Mouse (Mus musculus) G1E (cell line): ENCODE measurements around the gene Ncoa3. TPM values are rescaled to one million over a fixed set of nuclear protein-coding genes. Genes with fewer than 3 reads are reported as not detected.
A peak's percentile ranks its signal among the peaks of the same experiment; 100 is the strongest.

Experiments used
- ATAC-seq: 2 replicates; pipeline ENCODE4 v1.8.0; 2016; ENCODE audit warnings: mild to moderate bottlenecking; ENCODE audit not compliant: insufficient number of reproducible peaks, poor library complexity, low FRiP score, severe bottlenecking; ENCODE audit errors: extremely low read depth
- DNase-seq: peaks from one replicate; pipeline ENCODE4 v3.0.0; 2012; ENCODE audit warnings: low spot score
- H3K27me3 ChIP-seq: 2 replicates; pipeline ENCODE4 v1.6.1; 2012; ENCODE audit warnings: mild to moderate bottlenecking, low read length, inconsistent platforms; ENCODE audit not compliant: insufficient read depth
- H3K36me3 ChIP-seq: replicated peaks from 2 replicates; pipeline ENCODE3; 2012; ENCODE audit warnings: mild to moderate bottlenecking, inconsistent platforms
- H3K4me1 ChIP-seq: 2 replicates; pipeline ENCODE4 v1.6.1; 2012; ENCODE audit warnings: low read depth, low read length, inconsistent platforms, mixed read lengths; ENCODE audit not compliant: insufficient read depth
- H3K4me3 ChIP-seq: 2 replicates; pipeline ENCODE4 v1.5.1; 2012; ENCODE audit warnings: low read depth, mild to moderate bottlenecking, inconsistent platforms, low read length, moderate library complexity, mixed read lengths
- H3K9me3 ChIP-seq: replicated peaks from 2 replicates; pipeline ENCODE4 v1.6.1; 2012; ENCODE audit warnings: inconsistent platforms
- CTCF ChIP-seq: IDR thresholded peaks from 2 replicates; pipeline ENCODE4 v1.5.1; 2012; ENCODE audit warnings: low read depth, low read length, inconsistent platforms, mixed read lengths
- GATA1 ChIP-seq: IDR thresholded peaks from 2 replicates; pipeline ENCODE4 v1.6.1; 2012; ENCODE audit warnings: borderline replicate concordance, low read length, inconsistent platforms, mixed read lengths
- GATA2 ChIP-seq: IDR thresholded peaks from 2 replicates; pipeline ENCODE4 v1.6.1; 2012; ENCODE audit warnings: low read depth, low read length, inconsistent platforms, borderline replicate concordance
- POLR2AphosphoS5 ChIP-seq: IDR thresholded peaks from 2 replicates; pipeline ENCODE4 v1.6.1; 2012; ENCODE audit warnings: low read depth, low read length, inconsistent platforms; ENCODE audit not compliant: insufficient replicate concordance
- TAL1 ChIP-seq: conservative IDR thresholded peaks from 2 replicates; pipeline ENCODE4 v1.6.1; 2012; ENCODE audit warnings: low read depth, low read length, inconsistent platforms, mixed read lengths
- polyA plus RNA-seq: library from polyadenylated mRNA; stranded (reverse); fragments of >175 nt; gene quantifications from 2 replicates; pipeline ENCODE4 v1.2.3, GENCODE M21; 2012
- total RNA-seq, 2 experiments: library from RNA; stranded (forward) in 1 of 2; stranded (reverse) in 1 of 2; fragments of 200-1000 nt in 1 of 2; fragments of >200 nt in 1 of 2; fragmentation: Nextera tagmentation in 1 of 2; gene quantifications; 2 replicates each; pipeline ENCODE4 v1.2.3; 2014 to 2017

Ncoa3 gene
- total and polyA plus RNA-seq, 3 experiments = 8.2 to 17.9 (median 14.6) TPM

DNA sequence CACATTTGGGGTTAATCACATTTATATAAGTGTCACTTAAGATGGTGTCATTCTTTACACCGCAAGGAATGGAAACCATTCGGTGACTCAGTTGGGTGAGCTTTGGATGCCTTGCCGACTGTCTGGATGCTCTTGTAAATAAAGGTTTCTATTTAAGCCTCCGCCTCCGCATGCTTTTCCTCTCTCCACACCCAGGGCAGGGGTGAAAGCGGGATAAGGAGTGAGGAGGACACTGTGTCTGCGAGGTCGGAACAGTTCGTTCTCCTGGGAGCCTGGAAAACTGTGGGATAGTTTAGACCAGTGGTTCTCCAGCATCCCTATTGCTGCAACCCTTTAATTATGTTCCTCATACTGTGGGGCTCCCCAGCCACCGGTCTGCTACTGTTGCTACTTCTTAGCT is 80.6 kb downstream of the Ncoa3 start:
- TF ChIP-seq GATA2 (no peak), GATA1 (no peak), TAL1 (no peak)
- Histone ChIP-seq H3K36me3 (peaks cover 30% of the 10 kb centered on the region), H3K27me3 (peaks cover 2% of the 10 kb centered on the region; the same call in 1 of the 2 replicates), H3K9me3 (no peaks in the 10 kb centered on the region), H3K4me1 (no peaks in the 10 kb centered on the region), H3K4me3 (no peak overlapping the region)
- DNase-seq (no peak), ATAC-seq (no peak)

GRCm38 (mm10) chr2:166074322-166074721 is 81.9 kb downstream of the Ncoa3 start:
- ATAC-seq (no peak), DNase-seq (no peak)
- Histone ChIP-seq H3K27me3 (peaks cover 2% of the 10 kb centered on the region; the same call in 1 of the 2 replicates), H3K4me1 (peaks cover 6% of the 10 kb centered on the region), H3K36me3 (peaks cover 19% of the 10 kb centered on the region), H3K9me3 (no peaks in the 10 kb centered on the region), H3K4me3 (no peak overlapping the region)
- TF ChIP-seq POLR2AphosphoS5 (no peak), CTCF (no peak), TAL1 (no peak)

- Histone ChIP-seq H3K36me3 (no peaks in the 10 kb centered on the region), H3K27me3 (peaks cover 6% of the 10 kb centered on the region; the same call in 1 of the 2 replicates), H3K4me3 (no peak overlapping the region), H3K9me3 (no peaks in the 10 kb centered on the region), H3K4me1 (peaks cover 6% of the 10 kb centered on the region)
- DNase-seq = no peak
- ATAC-seq = no peak
- TF ChIP-seq GATA1 = no peak
- no peak for TF ChIP-seq TAL1
- no peak for TF ChIP-seq GATA2
- TF ChIP-seq POLR2AphosphoS5 = no peak
- TF ChIP-seq CTCF = no peak
Observed at GRCm38 (mm10) chr2:166077371-166077770, 84.9 kb downstream of the Ncoa3 start.

GRCm38 (mm10) chr2:166079231-166079630 is 86.8 kb downstream of the Ncoa3 start:
- TF ChIP-seq GATA2 (no peak), CTCF (no peak), POLR2AphosphoS5 (no peak), GATA1 (no peak), TAL1 (no peak)
- Histone ChIP-seq H3K27me3 (peaks cover 6% of the 10 kb centered on the region; the same call in 1 of the 2 replicates), H3K36me3 (no peaks in the 10 kb centered on the region), H3K9me3 (no peaks in the 10 kb centered on the region), H3K4me3 (no peak overlapping the region), H3K4me1 (peaks cover 6% of the 10 kb centered on the region)
- ATAC-seq = no peak
- DNase-seq = no peak

- DNase-seq = no peak
- no peak for TF ChIP-seq TAL1
- no peak for TF ChIP-seq GATA1
- TF ChIP-seq POLR2AphosphoS5 = no peak
- no peak for TF ChIP-seq GATA2
- no peak for TF ChIP-seq CTCF
- peak; percentile 41; the same call in 1 of the 2 replicates for ATAC-seq
- Histone ChIP-seq H3K4me1 (peaks cover 6% of the 10 kb centered on the region), H3K9me3 (no peaks in the 10 kb centered on the region), H3K36me3 (no peaks in the 10 kb centered on the region), H3K27me3 (peaks cover 6% of the 10 kb centered on the region; the same call in 1 of the 2 replicates), H3K4me3 (no peak overlapping the region)
Observed at GRCm38 (mm10) chr2:166079961-166080885, 87.8 kb downstream of the Ncoa3 start.

DNA sequence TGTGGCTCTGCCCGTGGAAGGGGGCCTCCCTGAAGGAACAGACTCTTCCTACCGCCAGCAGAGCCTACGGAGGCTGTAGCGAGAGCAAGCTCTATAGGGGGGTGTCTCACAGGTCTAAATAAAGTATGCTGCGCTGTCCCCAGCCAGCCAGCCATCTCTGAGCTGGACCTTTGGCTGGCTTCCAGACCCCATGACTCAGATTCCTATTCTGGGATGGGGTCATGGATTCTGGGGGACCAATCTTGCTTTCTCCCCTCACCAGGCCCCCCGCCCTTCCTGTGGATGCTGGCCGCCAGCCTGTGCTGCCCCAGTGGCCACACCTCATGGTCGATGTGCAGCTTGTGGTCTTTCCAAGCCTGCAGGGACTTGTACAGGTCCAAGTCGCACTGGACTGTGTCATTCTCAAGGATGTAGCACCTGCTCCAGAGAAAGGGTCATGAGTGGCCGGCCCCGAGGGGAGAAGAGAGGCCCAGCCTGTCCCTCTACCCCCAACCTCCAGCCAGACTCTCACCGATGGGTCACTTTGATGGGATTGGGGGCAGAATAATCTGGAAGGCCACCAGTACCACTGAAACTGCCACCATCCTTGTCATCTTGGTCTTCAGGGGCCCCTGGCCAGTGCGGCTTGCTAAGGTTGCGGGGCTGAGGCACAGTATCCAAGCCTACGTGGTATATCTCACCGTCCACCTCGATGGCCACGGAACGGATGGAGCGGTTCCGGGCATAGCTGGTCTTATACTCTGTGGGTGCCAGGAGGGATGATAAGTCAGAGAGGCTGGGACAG is 88.7 kb downstream of the Ncoa3 start:
- Histone ChIP-seq H3K27me3 (peaks cover 6% of the 10 kb centered on the region; the same call in 1 of the 2 replicates), H3K4me3 (no peak overlapping the region), H3K36me3 (no peaks in the 10 kb centered on the region), H3K4me1 (peaks cover 6% of the 10 kb centered on the region), H3K9me3 (no peaks in the 10 kb centered on the region)
- no peak for DNase-seq
- no peak for ATAC-seq
- TF ChIP-seq TAL1 (no peak), POLR2AphosphoS5 (no peak), CTCF (no peak), GATA1 (no peak), GATA2 (no peak)
